Mouse (Mus musculus) bone marrow, adult 2 months (tissue): ENCODE measurements at regions not wholly inside any gene's neighbourhood (a gene's known extent, or its start where the extent isn't known, plus 50 kb on each side); places are given as distances from the start of the nearest gene placed in this dataset.

Experiments
- CTCF ChIP-seq: fragments of 200-500 bp; IDR thresholded peaks from 2 replicates; pipeline ENCODE4 v1.5.1; 2011; ENCODE audit warnings: low read length, control low read depth; ENCODE audit not compliant: control insufficient read depth, insufficient read depth
- POLR2A ChIP-seq: fragments of 200-500 bp; IDR thresholded peaks from 2 replicates; pipeline ENCODE4 v1.6.1; 2011; ENCODE audit warnings: low read depth, mild to moderate bottlenecking, control low read depth, low read length, borderline replicate concordance; ENCODE audit not compliant: control insufficient read depth

- TF ChIP-seq CTCF (no peak), POLR2A (no peak)
These were observed 133.4 kb downstream of the Gm5447 start for GRCm38 (mm10) chr13:31107434-31107833.
